Mouse (Mus musculus) liver, embryonic 15.5 days (tissue): ENCODE measurements around the gene Fermt3. TPM values are rescaled to one million over a fixed set of nuclear protein-coding genes. Genes with fewer than 3 reads are reported as not detected.

Experiments
- ATAC-seq: fragments of 200-750 bp; cut with Nextera tagmentation; 2 replicates; pipeline ENCODE4 v1.8.0; 2017; ENCODE audit warnings: moderate number of reproducible peaks, mild to moderate bottlenecking, moderate library complexity; ENCODE audit not compliant: insufficient read depth
- H3K27ac ChIP-seq: fragments of 300-500 bp; sonication (generic); replicated peaks from 2 replicates; pipeline ENCODE4 v1.5.1; 2015; ENCODE audit warnings: mild to moderate bottlenecking, inconsistent platforms
- H3K27me3 ChIP-seq: fragments of 300-500 bp; sonication (generic); 2 replicates; pipeline ENCODE4 v1.6.1; 2015; ENCODE audit warnings: mild to moderate bottlenecking, inconsistent platforms
- H3K36me3 ChIP-seq: fragments of 300-500 bp; sonication (generic); replicated peaks from 2 replicates; pipeline ENCODE4 v1.6.1; 2015; ENCODE audit warnings: moderate library complexity, mild to moderate bottlenecking, inconsistent platforms
- H3K4me1 ChIP-seq: fragments of 300-500 bp; sonication (generic); replicated peaks from 2 replicates; pipeline ENCODE4 v1.6.1; 2015; ENCODE audit warnings: inconsistent platforms
- H3K4me2 ChIP-seq: fragments of 300-500 bp; sonication (generic); 2 replicates; pipeline ENCODE4 v1.6.1; 2015; ENCODE audit warnings: moderate library complexity, mild to moderate bottlenecking, inconsistent platforms
- H3K4me3 ChIP-seq: fragments of 300-500 bp; sonication (generic); replicated peaks from 2 replicates; pipeline ENCODE4 v1.5.1; 2015; ENCODE audit warnings: mild to moderate bottlenecking, inconsistent platforms
- H3K9ac ChIP-seq: fragments of 300-500 bp; sonication (generic); 2 replicates; pipeline ENCODE4 v1.6.1; 2015; ENCODE audit warnings: moderate library complexity, mild to moderate bottlenecking, inconsistent platforms
- H3K9me3 ChIP-seq: fragments of 300-500 bp; sonication (generic); replicated peaks from 2 replicates; pipeline ENCODE4 v1.6.1; 2016; ENCODE audit warnings: inconsistent platforms
- WGBS: fragments of 180-500 bp; shearing (Covaris S2); methylation state at CpG from one replicate; pipeline ENCODE4 v1.1.7; 2015; ENCODE audit warnings: mixed read lengths; ENCODE audit not compliant: insufficient replicate concordance; 5-methylcytosine and 5-hydroxymethylcytosine counted together
- polyA plus RNA-seq: library from polyadenylated mRNA; unstranded; fragments of >200 nt; fragmentation: Nextera tagmentation; extraction: Ambion mirVana; gene quantifications from 2 replicates; pipeline ENCODE4 v1.2.1, GENCODE M21; 2015

The Fermt3 gene
- polyA plus RNA-seq, 1 experiment from 2014 or later: 105 TPM

GRCm38 (mm10) chr19:6989251-6989650 is 30.0 kb downstream of the Fermt3 start:
- WGBS: 84% methylated on average over 8 of the region's 8 CpGs
- no peak for ATAC-seq
- no peaks in the 10 kb centered on the region for H3K27me3 ChIP-seq
- peaks cover 13% of the 10 kb centered on the region for H3K36me3 ChIP-seq
- H3K4me2 ChIP-seq: no peak overlapping the region
- H3K27ac ChIP-seq: no peak overlapping the region
- no peaks in the 10 kb centered on the region for H3K9me3 ChIP-seq
- H3K4me1 ChIP-seq: peaks cover 60% of the 10 kb centered on the region
- H3K4me3 ChIP-seq: no peak overlapping the region
- no peak overlapping the region for H3K9ac ChIP-seq

DNA sequence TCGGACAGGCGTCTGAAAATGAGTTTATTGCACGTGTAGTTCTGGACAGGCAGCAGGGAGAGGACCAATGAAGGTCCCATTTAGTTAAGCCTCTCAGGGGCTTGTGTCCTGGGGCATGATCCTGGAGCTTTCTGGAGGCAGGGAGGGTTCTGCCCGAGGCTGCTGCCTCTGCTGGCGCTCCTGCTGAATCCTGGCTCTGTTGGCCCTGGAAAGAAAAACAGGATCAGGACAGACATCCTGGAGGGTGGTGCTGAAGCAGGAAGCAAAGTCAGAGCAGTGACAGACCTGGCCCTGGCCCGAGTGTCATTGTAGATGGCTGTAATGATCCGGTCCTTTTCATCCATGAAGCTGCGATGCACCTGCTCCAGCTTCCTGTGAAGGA is 31.4 kb downstream of the Fermt3 start:
- H3K9me3 ChIP-seq: no peaks in the 10 kb centered on the region
- H3K4me3 ChIP-seq: peak overlapping the region; percentile 76
- no peak for ATAC-seq
- peak overlapping the region; percentile 84; the same call in 1 of the 2 replicates for H3K27ac ChIP-seq
- peaks cover 51% of the 10 kb centered on the region for H3K4me1 ChIP-seq
- peak overlapping the region; percentile 100 for H3K4me2 ChIP-seq
- H3K9ac ChIP-seq: peak overlapping the region; percentile 81
- H3K27me3 ChIP-seq: no peaks in the 10 kb centered on the region
- WGBS: 14% methylated on average over 8 of the region's 8 CpGs
- peaks cover 24% of the 10 kb centered on the region for H3K36me3 ChIP-seq

DNA sequence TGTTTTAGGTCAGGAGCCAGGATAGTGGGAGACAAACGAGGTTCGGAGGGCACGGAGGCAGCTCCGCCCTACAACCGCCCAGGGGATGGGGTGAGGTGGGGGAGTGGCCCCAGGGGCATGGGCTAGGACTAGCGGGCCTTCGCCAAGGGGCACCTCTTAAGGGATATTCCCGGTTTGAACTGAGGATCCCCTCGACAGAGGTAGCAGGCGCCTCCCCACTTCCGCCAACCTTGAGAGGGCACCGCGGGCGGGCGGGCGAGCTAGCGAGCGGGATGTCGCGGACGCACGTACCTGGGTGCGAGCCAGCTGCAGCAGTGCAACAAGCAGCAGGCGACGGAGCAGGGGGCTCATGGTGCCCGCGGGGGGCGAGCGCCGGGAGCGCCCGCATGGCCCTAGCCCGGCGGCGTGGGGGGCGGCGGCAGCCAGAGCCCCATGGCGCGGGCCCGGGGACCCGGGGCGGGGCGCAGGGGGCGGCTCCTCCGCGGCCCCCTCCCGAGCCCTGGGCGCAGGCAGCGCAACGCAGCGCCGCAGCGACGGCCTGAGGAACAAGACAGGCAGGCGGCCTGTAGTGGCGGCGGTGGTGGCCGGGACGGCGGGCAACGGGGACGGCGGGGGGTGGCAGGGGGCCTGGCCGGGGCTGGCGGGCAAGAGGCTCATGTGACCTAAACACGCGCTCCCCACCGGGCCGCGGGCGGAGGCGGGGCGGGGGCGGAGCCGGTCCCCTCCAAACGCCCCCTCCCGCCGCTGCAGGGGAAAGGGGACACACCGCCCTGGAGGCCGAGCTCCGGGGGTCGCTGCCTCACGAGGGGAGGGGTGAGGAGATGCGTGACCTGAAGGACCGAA is 32.0 kb downstream of the Fermt3 start, which contains the start of gene Vegfb:
Vegfb (minus strand) TSS at position 591 of the 843 bp plus-strand sequence.
- Histone ChIP-seq H3K4me3 (peak within 1 kb of the TSS; percentile 76), H3K9ac (peak within 1 kb of the TSS; percentile 81), H3K36me3 (peaks cover 30% of the 10 kb centered on the region), H3K9me3 (no peaks in the 10 kb centered on the region), H3K4me1 (peaks cover 54% of the 10 kb centered on the region), H3K27me3 (no peaks in the 10 kb centered on the region), H3K4me2 (peak within 1 kb of the TSS; percentile 100), H3K27ac (peak within 1 kb of the TSS; percentile 84)
- ATAC-seq: peak; percentile 56
- under 1% methylated on average over 84 of the region's 85 CpGs for WGBS

GRCm38 (mm10) chr19:6985951-6986708 is 33.1 kb downstream of the Fermt3 start:
- Histone ChIP-seq H3K4me1 (peaks cover 55% of the 10 kb centered on the region), H3K4me3 (peak overlapping the region; percentile 76), H3K9me3 (no peaks in the 10 kb centered on the region), H3K27me3 (no peaks in the 10 kb centered on the region), H3K36me3 (peaks cover 33% of the 10 kb centered on the region), H3K4me2 (peak overlapping the region; percentile 100), H3K27ac (peak overlapping the region; percentile 84), H3K9ac (peak overlapping the region; percentile 81; the same call in 1 of the 2 replicates)
- ATAC-seq: peak; percentile 61
- 53% methylated on average over 10 of the region's 10 CpGs for whole genome bisulfite sequencing

DNA sequence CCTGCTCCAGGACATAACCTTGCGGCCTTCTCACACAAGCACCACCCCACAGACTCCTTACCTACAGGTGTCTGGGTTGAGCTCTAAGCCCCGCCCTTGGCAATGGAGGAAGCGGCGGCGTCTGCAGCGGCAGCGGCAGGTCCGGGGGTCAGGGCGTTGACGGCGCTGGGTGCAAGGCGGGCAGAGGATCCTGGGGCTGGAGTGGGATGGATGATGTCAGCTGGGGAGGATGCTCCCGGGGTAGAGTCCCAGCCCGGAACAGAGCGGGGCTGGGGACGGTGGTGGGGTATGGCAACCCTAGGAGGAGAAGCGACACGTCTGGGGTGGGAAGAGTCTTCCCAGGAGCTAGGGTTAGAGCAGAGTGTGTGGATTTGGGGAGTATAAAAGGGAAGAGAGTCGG is 34.0 kb downstream of the Fermt3 start:
- Histone ChIP-seq H3K9ac (no peak overlapping the region), H3K9me3 (no peaks in the 10 kb centered on the region), H3K27me3 (no peaks in the 10 kb centered on the region), H3K27ac (0 out of 2 replicates have a peak overlapping the region, but pooled peaks have one; percentile 29), H3K4me1 (peaks cover 58% of the 10 kb centered on the region), H3K36me3 (peaks cover 33% of the 10 kb centered on the region), H3K4me2 (no peak overlapping the region; the same call in 1 of the 2 replicates), H3K4me3 (no peak overlapping the region)
- WGBS: 84% methylated on average over 19 of the region's 19 CpGs
- ATAC-seq: no peak

DNA sequence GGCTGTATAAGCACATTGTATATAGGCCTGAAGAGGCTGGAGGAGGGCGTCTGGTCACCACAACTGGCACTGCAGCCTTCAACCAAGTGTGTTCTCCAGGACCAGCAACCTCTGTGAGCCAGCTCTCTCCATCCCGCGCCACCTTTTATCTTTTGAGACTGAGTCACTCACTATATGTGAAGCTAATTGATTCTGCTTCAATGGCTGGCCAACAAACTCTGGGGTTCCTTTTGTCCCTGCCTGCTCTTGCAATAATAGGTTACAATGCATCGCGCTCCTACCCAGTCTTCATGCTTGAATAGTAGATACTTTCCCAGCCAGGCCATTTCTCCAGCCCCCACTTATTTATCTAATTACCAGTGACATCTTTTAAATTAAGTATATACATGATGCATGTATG is 35.6 kb downstream of the Fermt3 start:
- no peaks in the 10 kb centered on the region for H3K9me3 ChIP-seq
- peaks cover 34% of the 10 kb centered on the region for H3K36me3 ChIP-seq
- no peaks in the 10 kb centered on the region for H3K27me3 ChIP-seq
- no peak for ATAC-seq
- no peak overlapping the region for H3K4me3 ChIP-seq
- no peak overlapping the region for H3K4me2 ChIP-seq
- no peak overlapping the region for H3K9ac ChIP-seq
- H3K4me1 ChIP-seq: peaks cover 66% of the 10 kb centered on the region
- 82% methylated on average over 5 of the region's 5 CpGs for WGBS
- no peak overlapping the region for H3K27ac ChIP-seq

GRCm38 (mm10) chr19:6981465-6981864 is 37.8 kb downstream of the Fermt3 start:
- Histone ChIP-seq H3K36me3 (peaks cover 53% of the 10 kb centered on the region), H3K27me3 (no peaks in the 10 kb centered on the region), H3K4me2 (peak overlapping the region; percentile 98), H3K27ac (peak overlapping the region; percentile 91), H3K4me1 (peaks cover 66% of the 10 kb centered on the region), H3K4me3 (peak overlapping the region; percentile 77), H3K9ac (no peak overlapping the region; the same call in 1 of the 2 replicates), H3K9me3 (no peaks in the 10 kb centered on the region)
- no peak for ATAC-seq
- WGBS: 84% methylated on average over 4 of the region's 4 CpGs

DNA sequence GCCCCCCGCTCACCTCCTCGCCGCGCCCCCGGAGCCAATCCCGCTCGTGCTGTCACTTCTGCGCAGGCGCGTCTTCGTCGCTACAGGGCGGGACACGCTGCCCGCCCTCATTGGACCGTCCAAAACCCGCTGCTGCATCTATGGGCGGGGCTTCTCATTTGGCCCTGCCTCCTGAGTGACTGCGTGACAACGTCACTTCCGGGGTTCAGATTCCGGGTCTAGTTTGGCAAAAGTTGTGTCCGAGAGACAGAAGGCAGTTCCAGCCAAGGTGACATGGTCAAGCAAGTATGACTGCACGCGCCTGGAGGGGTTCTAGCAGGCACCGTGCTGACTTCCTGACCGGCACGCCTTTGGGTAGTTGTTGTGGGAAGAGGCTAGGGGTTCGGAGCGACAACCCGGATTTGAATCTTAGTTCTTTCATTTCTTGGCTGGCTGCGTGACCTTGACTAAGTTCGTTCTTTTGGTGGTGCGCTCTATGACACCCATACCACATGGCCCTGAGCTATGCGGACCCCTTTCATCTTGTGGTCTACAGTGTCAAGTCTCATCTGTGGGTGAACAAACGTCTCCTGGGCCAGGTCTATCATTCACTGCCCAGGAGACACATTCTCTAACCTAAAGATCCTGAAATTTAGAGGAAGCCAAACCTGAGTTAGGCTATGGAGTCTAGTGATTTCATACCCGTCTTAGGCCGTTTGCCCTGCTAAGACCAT is 38.7 kb downstream of the Fermt3 start, which contains the start of gene Fkbp2:
Fkbp2 (minus strand) TSS at position 121 of the 713 bp plus-strand sequence.
- H3K4me2 ChIP-seq: peak within 1 kb of the TSS; percentile 98
- no peaks in the 10 kb centered on the region for H3K27me3 ChIP-seq
- peak; percentile 83 for ATAC-seq
- peak within 1 kb of the TSS; percentile 91 for H3K27ac ChIP-seq
- peaks cover 50% of the 10 kb centered on the region for H3K36me3 ChIP-seq
- peak within 1 kb of the TSS; percentile 77 for H3K4me3 ChIP-seq
- H3K9me3 ChIP-seq: no peaks in the 10 kb centered on the region
- peaks cover 66% of the 10 kb centered on the region for H3K4me1 ChIP-seq
- under 1% methylated on average over 38 of the region's 38 CpGs for WGBS
- peak within 1 kb of the TSS; percentile 78 for H3K9ac ChIP-seq

GRCm38 (mm10) chr19:6979486-6980380 is 39.5 kb downstream of the Fermt3 start:
- WGBS: 1% methylated on average over 59 of the region's 59 CpGs
- Histone ChIP-seq H3K4me2 (peak overlapping the region; percentile 98), H3K4me1 (peaks cover 65% of the 10 kb centered on the region), H3K9me3 (no peaks in the 10 kb centered on the region), H3K9ac (peak overlapping the region; percentile 78), H3K27ac (peak overlapping the region; percentile 91), H3K36me3 (peaks cover 42% of the 10 kb centered on the region), H3K27me3 (no peaks in the 10 kb centered on the region), H3K4me3 (peak overlapping the region; percentile 77)
- ATAC-seq: peak; percentile 84

GRCm38 (mm10) chr19:6979001-6979479 is 40.2 kb downstream of the Fermt3 start:
- peak overlapping the region; percentile 91 for H3K27ac ChIP-seq
- no peak for ATAC-seq
- peaks cover 72% of the 10 kb centered on the region for H3K4me1 ChIP-seq
- H3K4me3 ChIP-seq: peak overlapping the region; percentile 77
- no peaks in the 10 kb centered on the region for H3K9me3 ChIP-seq
- WGBS: 7% methylated on average over 11 of the region's 11 CpGs
- no peaks in the 10 kb centered on the region for H3K27me3 ChIP-seq
- peak overlapping the region; percentile 71 for H3K9ac ChIP-seq
- peak overlapping the region; percentile 98 for H3K4me2 ChIP-seq
- peaks cover 38% of the 10 kb centered on the region for H3K36me3 ChIP-seq
